Mouse (Mus musculus) kidney, postnatal 10 days (tissue): Measurements from ENCODE around the gene Egf.
A peak's percentile ranks its signal among the peaks of the same experiment; 100 is the strongest.

ENCODE experiments used
- DNase-seq: peaks from one replicate; pipeline ENCODE4 v3.0.0; 2021; ENCODE audit warnings: mixed read lengths

Egf gene

DNA sequence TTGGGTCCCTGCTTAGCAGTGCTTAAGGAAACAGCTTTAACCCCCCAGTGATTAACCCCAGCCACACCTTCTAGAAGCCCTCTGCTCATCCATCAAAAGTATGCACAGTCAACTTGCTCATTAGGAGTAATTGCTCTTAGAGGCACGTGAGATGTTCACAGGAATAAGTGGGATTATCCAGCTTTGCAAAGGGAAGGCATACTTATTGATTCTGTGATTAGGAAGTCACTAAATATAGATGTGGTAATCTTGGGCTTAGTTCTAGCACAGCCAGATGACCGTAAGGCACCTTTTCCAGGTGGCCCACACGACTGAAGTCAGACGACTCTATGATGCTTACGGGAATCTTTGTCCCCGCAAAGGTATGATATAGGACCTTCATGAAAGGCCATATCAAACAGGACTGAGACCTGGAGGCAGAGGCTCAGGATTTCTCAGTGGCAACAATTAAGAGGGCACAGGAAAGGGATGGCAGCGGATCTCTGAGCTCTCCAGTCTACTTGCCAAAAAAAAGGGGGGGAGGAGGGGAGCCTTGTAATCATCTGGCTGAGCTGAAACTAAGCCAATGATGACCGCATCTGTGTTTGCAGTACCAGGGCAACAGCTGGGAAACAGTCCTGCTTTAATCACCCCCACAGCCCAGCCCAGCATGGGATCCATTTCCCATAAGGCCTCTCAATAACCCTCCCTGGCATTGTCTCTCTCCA, 105.4 kb downstream of the Egf start:
- DNase-seq: no peak

DNA sequence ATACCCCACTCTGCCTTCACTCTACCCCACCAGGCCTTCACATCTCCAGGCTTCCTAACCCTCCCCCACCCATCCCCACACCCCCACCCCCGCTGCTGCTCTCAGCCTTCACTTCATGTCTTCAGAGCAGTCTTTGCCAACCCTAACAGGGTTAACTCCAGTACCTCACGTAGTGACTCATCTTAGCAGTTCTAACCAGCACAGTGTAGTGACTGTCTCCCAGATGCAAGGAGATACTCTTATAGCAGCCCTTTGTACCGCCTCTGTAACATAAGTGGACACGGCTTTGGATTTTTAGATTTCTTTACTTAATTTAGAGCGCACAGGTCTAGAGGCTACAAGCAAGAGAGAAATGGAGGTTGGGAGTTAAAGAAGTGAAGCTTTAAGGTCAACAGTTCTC, 106.5 kb downstream of the Egf start:
- no peak for DNase-seq

DNA sequence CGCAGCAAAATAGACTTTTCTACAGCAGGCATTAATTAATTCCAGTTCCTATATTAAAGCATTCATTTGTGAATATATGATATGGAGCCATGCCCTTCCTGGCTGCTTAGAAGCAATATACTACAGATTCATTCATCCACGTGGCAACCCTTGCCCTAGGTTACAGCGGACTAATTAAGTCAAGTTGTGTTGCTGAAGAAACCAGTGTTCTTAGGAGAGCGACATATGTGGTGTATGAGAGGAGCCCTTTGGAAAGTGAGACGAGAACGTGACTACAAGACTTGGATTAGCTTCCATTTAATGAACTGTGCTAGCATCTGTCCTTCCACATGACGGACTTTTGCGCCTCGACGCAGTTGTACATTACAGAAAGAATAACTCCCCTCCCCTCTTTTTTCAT, 107.8 kb downstream of the Egf start:
- no peak for DNase-seq

DNA sequence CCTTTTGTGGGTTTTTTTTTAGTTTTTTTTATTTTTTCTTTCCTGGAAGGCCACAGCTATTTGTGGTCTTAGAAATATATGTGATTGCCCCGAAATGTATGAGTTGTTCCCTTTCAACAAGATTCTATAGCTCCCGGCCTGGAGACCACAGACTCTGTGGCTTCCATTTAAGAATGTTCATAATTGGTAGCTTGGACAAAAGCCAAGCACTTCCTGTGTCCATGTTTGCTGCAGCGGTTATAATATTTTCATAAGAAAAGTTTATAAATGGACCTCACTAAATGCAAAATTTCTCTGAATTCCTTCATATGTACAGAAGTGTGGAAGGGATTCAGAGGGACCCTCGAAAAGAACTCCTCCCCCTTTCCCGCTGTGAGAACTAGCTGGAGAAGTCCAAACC, 108.3 kb downstream of the Egf start:
- DNase-seq: no peak

- DNase-seq: peak; percentile 47
Observed at GRCm38 (mm10) chr3:129645409-129645808, 109.7 kb downstream of the Egf start.

GRCm38 (mm10) chr3:129641621-129642020, 113.5 kb downstream of the Egf start:
- DNase-seq: no peak

DNA sequence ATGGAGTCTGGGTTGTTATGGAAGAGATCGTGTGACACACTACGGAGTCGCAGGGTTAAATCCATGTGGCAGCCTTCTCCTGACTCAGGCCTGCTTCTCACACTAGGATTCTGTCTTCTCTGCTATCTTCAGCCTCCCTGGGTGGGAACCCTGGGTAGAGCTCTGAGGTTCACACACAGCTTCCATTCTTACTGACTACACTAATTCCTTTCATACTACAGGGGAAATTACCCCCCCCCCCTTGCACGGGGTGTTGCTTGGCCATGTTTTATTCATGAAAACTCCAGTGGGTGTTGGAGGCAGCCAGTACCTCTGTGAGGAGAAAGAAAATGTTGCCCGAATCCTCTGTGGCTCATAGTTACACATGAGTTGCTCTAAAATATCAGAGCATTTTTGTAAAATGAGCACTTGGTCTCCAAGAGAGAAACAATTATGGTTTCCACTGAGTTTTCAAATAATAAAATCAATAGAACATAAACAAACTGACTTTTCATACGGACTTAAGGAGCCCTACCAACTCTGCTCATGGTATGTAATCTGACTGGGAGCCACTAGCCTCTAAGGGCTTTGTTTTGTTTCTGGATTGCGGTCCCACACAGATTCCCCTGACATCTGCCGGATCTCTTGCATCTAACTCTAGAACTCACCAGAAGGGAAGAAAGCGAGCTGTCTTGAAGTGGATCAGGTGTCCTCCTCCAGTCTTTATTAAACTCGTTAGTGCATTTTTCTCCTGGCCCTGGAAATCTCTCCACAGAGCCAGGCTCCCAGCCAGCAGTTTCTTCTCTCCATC, 114.7 kb downstream of the Egf start:
- DNase-seq: no peak

DNA sequence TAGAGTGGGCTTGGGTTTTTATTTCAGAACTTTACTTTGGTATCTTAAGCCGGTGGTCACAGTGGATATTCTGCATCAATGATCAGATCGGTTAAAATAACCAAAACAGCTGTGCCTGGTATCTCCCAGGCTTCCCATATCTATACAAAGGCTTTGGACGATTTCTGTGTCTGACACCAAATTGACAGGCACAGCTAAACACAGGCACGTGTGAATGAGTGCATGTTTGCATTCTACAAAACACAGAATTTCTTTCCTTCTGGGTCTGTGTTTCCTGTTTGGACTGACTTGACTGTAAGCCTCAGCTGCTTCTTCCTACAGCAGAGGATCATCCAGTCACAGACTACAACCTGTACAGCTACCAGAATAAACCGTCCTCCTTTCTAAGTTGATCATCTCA, 115.4 kb downstream of the Egf start:
- no peak for DNase-seq

- DNase-seq: no peak
Observed at GRCm38 (mm10) chr3:129637446-129637845, 117.7 kb downstream of the Egf start.

DNA sequence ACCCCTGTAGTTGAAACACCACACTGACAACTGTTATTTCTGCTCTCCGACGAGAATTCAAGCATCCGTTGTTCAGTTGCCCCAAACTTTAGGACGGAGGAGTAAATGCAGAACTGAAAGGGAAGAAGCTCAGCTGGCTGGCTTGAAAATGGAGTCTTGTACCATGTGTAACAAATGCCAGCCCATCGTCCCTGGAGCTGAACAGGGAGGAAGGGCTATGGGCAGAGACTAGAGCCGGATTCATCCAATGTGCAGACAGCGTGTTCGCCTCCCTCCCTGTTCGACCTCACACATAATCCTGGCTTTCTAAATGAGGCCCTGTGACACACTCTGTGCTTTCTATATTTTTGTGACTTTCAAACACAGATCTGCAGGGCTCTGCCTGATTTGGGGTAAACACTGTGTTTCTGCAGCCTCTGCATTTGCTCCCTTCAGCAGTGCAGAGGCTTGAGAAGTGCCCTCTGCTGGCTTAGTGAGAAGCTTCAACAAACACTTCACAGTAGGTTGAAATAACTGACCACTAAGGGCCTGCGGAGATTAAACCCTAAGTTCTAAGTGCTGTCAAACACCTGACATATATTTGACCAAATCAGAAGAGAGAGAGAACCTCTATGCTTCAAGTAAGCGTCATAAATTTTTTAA, 120.7 kb downstream of the Egf start:
- peak; percentile 61 for DNase-seq

DNA sequence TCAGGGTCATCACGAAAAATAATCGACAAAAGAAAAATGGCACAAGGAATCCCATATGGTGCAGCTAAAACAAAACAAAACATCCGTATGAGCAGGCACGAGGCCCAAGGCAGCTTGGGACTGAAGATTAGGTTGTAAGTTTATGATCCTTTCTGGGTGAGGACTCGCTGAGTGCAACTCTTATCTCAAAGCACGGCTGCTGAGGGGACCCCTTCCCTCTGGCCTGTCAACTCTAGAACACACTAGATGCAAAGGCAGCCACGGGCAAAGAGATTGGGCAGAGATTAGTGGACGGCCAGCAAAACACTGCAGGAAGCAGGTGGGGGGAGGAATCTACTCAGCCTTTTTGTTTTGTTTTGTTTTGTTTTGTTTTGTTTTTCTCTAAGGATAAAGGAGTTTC, 121.6 kb downstream of the Egf start:
- DNase-seq: no peak

GRCm38 (mm10) chr3:129631857-129632256, 123.3 kb downstream of the Egf start:
- DNase-seq: no peak

DNA sequence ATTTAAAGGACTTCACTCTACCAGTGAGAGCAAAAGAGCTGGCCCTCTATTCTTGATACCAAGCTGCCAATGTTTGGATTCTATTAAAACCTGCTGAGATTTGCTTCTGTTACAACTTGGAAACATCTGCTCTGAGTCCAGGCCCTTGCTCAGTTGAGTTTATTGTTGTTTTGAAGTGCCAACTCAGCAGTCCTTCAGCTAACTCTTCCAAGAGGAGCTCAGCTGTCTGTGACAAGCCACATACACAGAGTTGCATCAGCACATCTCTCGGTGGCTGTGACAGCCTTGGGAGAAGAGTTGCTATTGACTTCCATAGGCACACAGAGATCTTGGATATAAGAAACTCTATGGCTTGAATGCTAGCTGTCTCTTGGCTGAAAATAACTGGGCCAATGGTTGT, 124.1 kb downstream of the Egf start:
- no peak for DNase-seq
